22 mouse cellular contexts compared by ENCODE assay signal in genomic region chr16:18116467-18116866, GRCm38 (mm10). TPM values are rescaled to one million over a fixed set of nuclear protein-coding genes. Genes with fewer than 3 reads are reported as not detected.
"Had no signal": no experiment of that assay in that cellular context is flagged by ENCODE, and none has a peak within 500 bp of the region (broad histone marks: within the 10 kb centered on the region; RNA-seq: fewer than 3 reads in every experiment).

No protein-coding gene starts in this region.

- H3K36me3 ChIP-seq: limb, embryonic 12.5 days; limb, embryonic 15.5 days; neural tube, embryonic 13.5 days; stomach, embryonic 15.5 days had no signal

- H3K9me3 ChIP-seq: limb, embryonic 15.5 days; neural tube, embryonic 13.5 days; stomach, embryonic 15.5 days had no signal

- H3K4me3 ChIP-seq: limb, embryonic 12.5 days; limb, embryonic 15.5 days; myocyte; neural tube, embryonic 13.5 days; stomach, embryonic 15.5 days had no signal

- H3K9ac ChIP-seq: limb, embryonic 12.5 days; limb, embryonic 15.5 days; liver, embryonic 14.5 days; liver, postnatal 0 days; lung, embryonic 14.5 days; neural tube, embryonic 13.5 days; stomach, embryonic 15.5 days had no signal

- H3K27ac ChIP-seq: kidney, postnatal 0 days; limb, embryonic 12.5 days; limb, embryonic 15.5 days; liver, embryonic 14.5 days; neural tube, embryonic 13.5 days; stomach, embryonic 15.5 days had no signal

- DNase-seq: kidney, adult 9 months; kidney, postnatal 25 days; left cerebral cortex, postnatal 4 days; liver, postnatal 0 days; lung, embryonic 14.5 days; lung, postnatal 10 days; lung, postnatal 36 days; midbrain, embryonic 14.5 days; retina, postnatal 1 day; right cerebral cortex, postnatal 25 days; spleen, adult 18-20 months; thymus, postnatal 36 days had no signal

- H3K27me3 ChIP-seq: limb, embryonic 15.5 days; stomach, embryonic 15.5 days had no signal

- ATAC-seq: liver, postnatal 0 days had no signal

- H3K4me2 ChIP-seq: limb, embryonic 12.5 days; limb, embryonic 15.5 days; liver, embryonic 11.5 days; lung, embryonic 14.5 days; midbrain, embryonic 11.5 days; neural tube, embryonic 13.5 days; stomach, embryonic 15.5 days had no signal

RNA-seq across cellular contexts. Expression of gene Rtn4r, which starts 11.0 kb away (rescaled TPM):
- total RNA-seq: neutrophil, adult 5-6 weeks had no signal
